Mouse (Mus musculus) heart, embryonic 14.5 days (tissue): ENCODE results near the gene Gm13697. TPM values are rescaled to one million over a fixed set of nuclear protein-coding genes. Genes with fewer than 3 reads are reported as not detected.
"Not testable (repeated sequence)": the region's sequence is repeated elsewhere in the genome, so short reads cannot be mapped to it uniquely, and the experiment has no call there.

Experiments
- ATAC-seq: fragments of 200-750 bp; cut with Nextera tagmentation; 2 replicates; pipeline ENCODE4 v1.8.0; 2017; ENCODE audit warnings: low read depth, moderate TSS enrichment; ENCODE audit not compliant: insufficient number of reproducible peaks, insufficient read depth, low FRiP score
- H3K27ac ChIP-seq, 2 experiments: fragments of 200-500 bp in 1 of 2; fragments of 300-500 bp in 1 of 2; sonication (generic) in 1 of 2; replicated peaks in 1 of 2; 2 replicates each; pipeline ENCODE4 v1.5.1; 2012 to 2014; ENCODE audit warnings: low read depth in 2 of 2, low read length in 2 of 2, control low read depth in 1 of 2, mild to moderate bottlenecking in 1 of 2, mixed read lengths in 1 of 2; ENCODE audit not compliant: control insufficient read depth in 1 of 2, insufficient read depth in 1 of 2
- H3K27me3 ChIP-seq: fragments of 300-500 bp; sonication (generic); 2 replicates; pipeline ENCODE4 v1.6.1; 2014; ENCODE audit warnings: mild to moderate bottlenecking, low read length, control low read depth; ENCODE audit not compliant: control insufficient read depth, insufficient read depth
- H3K36me3 ChIP-seq: fragments of 300-500 bp; sonication (generic); 2 replicates; pipeline ENCODE4 v1.6.1; 2014; ENCODE audit warnings: mild to moderate bottlenecking, control low read depth, low read length, mixed read lengths; ENCODE audit not compliant: control insufficient read depth, insufficient read depth
- H3K4me1 ChIP-seq, 2 experiments: fragments of 200-500 bp in 1 of 2; fragments of 300-500 bp in 1 of 2; sonication (generic) in 1 of 2; 2 replicates each; pipeline ENCODE4 v1.6.1; 2012 to 2014; ENCODE audit warnings: low read length in 2 of 2, control low read depth in 1 of 2, mixed read lengths in 1 of 2; ENCODE audit not compliant: control insufficient read depth in 2 of 2, insufficient read depth in 2 of 2
- H3K4me2 ChIP-seq: fragments of 300-500 bp; sonication (generic); 2 replicates; pipeline ENCODE4 v1.6.1; 2014; ENCODE audit warnings: mild to moderate bottlenecking, low read length
- H3K4me3 ChIP-seq, 2 experiments: fragments of 200-500 bp in 1 of 2; fragments of 300-500 bp in 1 of 2; sonication (generic) in 1 of 2; 2 replicates each; pipeline ENCODE4 v1.5.1; 2012 to 2014; ENCODE audit warnings: low read length in 2 of 2, mild to moderate bottlenecking in 2 of 2, control low read depth in 1 of 2, low read depth in 1 of 2, moderate library complexity in 1 of 2; ENCODE audit not compliant: control insufficient read depth in 1 of 2, insufficient read depth in 1 of 2
- H3K9ac ChIP-seq: fragments of 300-500 bp; sonication (generic); 2 replicates; pipeline ENCODE4 v1.6.1; 2014; ENCODE audit warnings: mild to moderate bottlenecking, low read length
- H3K9me3 ChIP-seq: fragments of 300-500 bp; sonication (generic); 2 replicates; pipeline ENCODE4 v1.6.1; 2016; ENCODE audit warnings: low read length, control low read depth; ENCODE audit not compliant: control insufficient read depth
- WGBS: fragments of 180-500 bp; shearing (Covaris S2); extraction: QIAGEN DNeasy Blood & Tissue Kit; methylation state at CpG from one replicate; pipeline ENCODE4 v1.1.7; 2014; 5-methylcytosine and 5-hydroxymethylcytosine counted together
- polyA plus RNA-seq: library from polyadenylated mRNA; unstranded; fragments of >200 nt; fragmentation: Nextera tagmentation; extraction: Ambion mirVana; gene quantifications from 2 replicates; pipeline ENCODE4 v1.2.1, GENCODE M21; 2014

Gene Gm13697
- polyA plus RNA-seq = not detected in 2 replicates

DNA sequence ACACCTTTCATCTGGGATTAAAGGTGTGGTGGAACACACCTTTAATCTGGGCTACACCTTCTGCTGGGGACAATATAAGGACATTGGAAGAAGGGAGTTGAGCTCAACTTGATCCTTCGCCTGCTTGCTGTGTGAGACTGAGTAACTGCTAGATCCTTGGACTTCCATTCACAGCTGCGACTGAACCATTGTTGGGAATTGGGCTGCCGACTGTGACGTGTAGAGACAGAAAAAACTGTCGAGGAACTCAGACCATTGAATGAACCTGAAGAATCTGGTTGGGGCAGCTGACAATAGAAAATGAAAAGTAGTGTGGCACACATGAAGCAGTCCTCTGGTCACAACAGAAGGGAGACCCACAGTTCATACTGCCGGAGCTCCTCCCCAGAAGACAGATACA is at the start of gene Gm13697:
Gm13697 (plus strand) TSS at position 301 of the 400 bp plus-strand sequence.
- not testable (repeated sequence) for H3K36me3 ChIP-seq, H3K27me3 ChIP-seq, H3K4me1 ChIP-seq, H3K4me3 ChIP-seq, H3K9ac ChIP-seq, ATAC-seq, H3K9me3 ChIP-seq, H3K27ac ChIP-seq, H3K4me2 ChIP-seq
- no CpG with 5 or more reads among the region's 6 CpGs for WGBS

DNA sequence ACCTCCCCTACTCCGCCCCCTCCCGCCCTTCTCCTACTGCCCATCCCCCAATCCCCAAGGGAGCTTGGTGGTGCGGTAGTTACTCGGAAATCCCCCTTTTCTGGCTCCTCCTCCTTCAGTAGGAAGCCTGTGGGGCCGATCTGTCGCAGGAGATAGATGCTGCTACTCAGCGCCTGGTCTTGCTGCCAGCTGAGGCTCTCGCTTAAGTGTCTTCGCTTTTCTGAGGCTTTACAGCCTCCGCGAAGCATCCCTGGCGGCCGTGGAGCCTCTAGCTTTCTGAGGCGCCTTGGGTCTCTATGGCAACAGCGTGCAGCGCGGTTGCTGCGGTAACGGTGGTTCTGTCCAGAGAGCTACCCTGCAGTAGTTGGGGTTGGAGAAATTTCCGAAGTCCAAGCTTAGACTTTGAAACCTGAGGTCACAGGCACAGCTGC is 43.6 kb upstream of the Gm13697 start, which contains the start of gene Zswim2:
Zswim2 (minus strand) TSS at position 298 of the 431 bp plus-strand sequence.
- Histone ChIP-seq H3K4me2 (peak within 1 kb of the TSS; percentile 59), H3K36me3 (no peaks in the 10 kb centered on the region), H3K4me3 (peak within 1 kb of the TSS; percentile 17 to 18; a peak in 1 of 4 replicates), H3K27me3 (no peaks in the 10 kb centered on the region), H3K9me3 (no peaks in the 10 kb centered on the region), H3K9ac (no peak within 1 kb of the TSS), H3K27ac (no peak within 1 kb of the TSS), H3K4me1 (peaks cover 3% of the 10 kb centered on the region in 2 experiments; a peak in 1 of 4 replicates)
- WGBS = under 1% methylated on average over 20 of the region's 20 CpGs
- ATAC-seq = 0 out of 2 replicates have a peak, but pooled peaks have one; percentile 50

DNA sequence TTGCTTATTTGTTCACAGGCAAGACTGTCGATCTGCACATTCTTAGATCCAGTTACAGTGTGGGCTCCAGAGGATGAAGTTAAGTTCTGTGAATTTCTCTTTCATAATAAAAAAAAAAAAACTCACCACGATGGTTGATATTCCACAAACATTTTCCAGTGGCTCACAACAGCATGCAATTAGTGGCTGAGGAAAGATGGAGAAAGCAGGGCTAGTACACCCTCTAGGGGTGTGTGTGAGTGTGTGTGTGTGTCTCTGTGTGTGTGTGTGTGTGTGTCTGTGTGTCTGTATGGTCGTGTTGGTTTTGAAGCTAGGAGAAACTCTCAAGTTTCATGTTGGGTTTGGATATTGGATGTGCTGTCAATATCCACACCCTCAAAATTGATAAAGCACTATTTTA is 43.2 kb upstream of the Gm13697 start:
- WGBS = 42% methylated on average over 3 of the region's 3 CpGs
- ATAC-seq = no peak

DNA sequence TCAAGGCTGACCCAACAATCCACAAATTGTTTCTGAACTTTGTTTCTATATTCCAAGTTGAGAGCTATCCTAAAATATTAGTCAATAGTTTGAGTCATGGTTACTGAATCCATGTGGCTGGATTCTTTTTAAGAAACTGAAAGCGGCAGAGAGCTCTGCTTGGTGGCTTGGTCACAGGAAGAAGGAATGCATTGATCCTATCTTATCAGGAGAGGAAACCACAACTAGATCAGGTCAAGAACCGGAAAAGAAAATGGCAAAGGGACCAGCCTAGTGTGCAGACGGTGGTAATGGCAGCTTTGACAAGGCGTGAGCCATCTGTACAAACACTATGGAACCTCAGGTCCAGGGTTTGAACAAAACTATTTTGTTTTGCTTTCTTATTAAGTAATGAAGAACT is 42.8 kb upstream of the Gm13697 start:
- H3K27ac ChIP-seq = no peak overlapping the region
- no peak overlapping the region for H3K9ac ChIP-seq
- H3K4me1 ChIP-seq = peaks cover 3% of the 10 kb centered on the region in 2 experiments; a peak in 1 of 4 replicates
- no peaks in the 10 kb centered on the region for H3K9me3 ChIP-seq
- H3K4me2 ChIP-seq = no peak overlapping the region
- no peak overlapping the region for H3K4me3 ChIP-seq
- WGBS = 40% methylated on average over 4 of the region's 4 CpGs
- no peaks in the 10 kb centered on the region for H3K36me3 ChIP-seq
- no peak for ATAC-seq
- no peaks in the 10 kb centered on the region for H3K27me3 ChIP-seq

More for the DNA sequence above, 43.2 kb upstream of the Gm13697 start:
- Histone ChIP-seq H3K9ac (no peak overlapping the region), H3K27ac (no peak overlapping the region), H3K4me1 (peaks cover 3% of the 10 kb centered on the region in 2 experiments; a peak in 1 of 4 replicates), H3K4me3 (0 out of 4 replicates have a peak overlapping the region, but pooled peaks of 1 of the 2 experiments have one; percentile 18), H3K4me2 (peak overlapping the region; percentile 59), H3K9me3 (no peaks in the 10 kb centered on the region), H3K27me3 (no peaks in the 10 kb centered on the region), H3K36me3 (no peaks in the 10 kb centered on the region)

DNA sequence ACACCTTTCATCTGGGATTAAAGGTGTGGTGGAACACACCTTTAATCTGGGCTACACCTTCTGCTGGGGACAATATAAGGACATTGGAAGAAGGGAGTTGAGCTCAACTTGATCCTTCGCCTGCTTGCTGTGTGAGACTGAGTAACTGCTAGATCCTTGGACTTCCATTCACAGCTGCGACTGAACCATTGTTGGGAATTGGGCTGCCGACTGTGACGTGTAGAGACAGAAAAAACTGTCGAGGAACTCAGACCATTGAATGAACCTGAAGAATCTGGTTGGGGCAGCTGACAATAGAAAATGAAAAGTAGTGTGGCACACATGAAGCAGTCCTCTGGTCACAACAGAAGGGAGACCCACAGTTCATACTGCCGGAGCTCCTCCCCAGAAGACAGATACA is 29.1 kb upstream of the Gm13697 start, which contains the start of gene Gm13698:
Gm13698 (plus strand) TSS at position 301 of the 400 bp plus-strand sequence.
- not testable (repeated sequence) for H3K4me1 ChIP-seq, H3K9me3 ChIP-seq, H3K4me2 ChIP-seq, ATAC-seq, H3K4me3 ChIP-seq, H3K27ac ChIP-seq, H3K9ac ChIP-seq, H3K27me3 ChIP-seq, H3K36me3 ChIP-seq
- WGBS = no CpG with 5 or more reads among the region's 6 CpGs

DNA sequence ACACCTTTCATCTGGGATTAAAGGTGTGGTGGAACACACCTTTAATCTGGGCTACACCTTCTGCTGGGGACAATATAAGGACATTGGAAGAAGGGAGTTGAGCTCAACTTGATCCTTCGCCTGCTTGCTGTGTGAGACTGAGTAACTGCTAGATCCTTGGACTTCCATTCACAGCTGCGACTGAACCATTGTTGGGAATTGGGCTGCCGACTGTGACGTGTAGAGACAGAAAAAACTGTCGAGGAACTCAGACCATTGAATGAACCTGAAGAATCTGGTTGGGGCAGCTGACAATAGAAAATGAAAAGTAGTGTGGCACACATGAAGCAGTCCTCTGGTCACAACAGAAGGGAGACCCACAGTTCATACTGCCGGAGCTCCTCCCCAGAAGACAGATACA is 23.3 kb upstream of the Gm13697 start, which contains the start of gene Gm13693:
Gm13693 (plus strand) TSS at position 301 of the 400 bp plus-strand sequence.
- WGBS = no CpG with 5 or more reads among the region's 6 CpGs

DNA sequence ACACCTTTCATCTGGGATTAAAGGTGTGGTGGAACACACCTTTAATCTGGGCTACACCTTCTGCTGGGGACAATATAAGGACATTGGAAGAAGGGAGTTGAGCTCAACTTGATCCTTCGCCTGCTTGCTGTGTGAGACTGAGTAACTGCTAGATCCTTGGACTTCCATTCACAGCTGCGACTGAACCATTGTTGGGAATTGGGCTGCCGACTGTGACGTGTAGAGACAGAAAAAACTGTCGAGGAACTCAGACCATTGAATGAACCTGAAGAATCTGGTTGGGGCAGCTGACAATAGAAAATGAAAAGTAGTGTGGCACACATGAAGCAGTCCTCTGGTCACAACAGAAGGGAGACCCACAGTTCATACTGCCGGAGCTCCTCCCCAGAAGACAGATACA is 17.5 kb upstream of the Gm13697 start, which contains the start of gene Gm13695:
Gm13695 (plus strand) TSS at position 301 of the 400 bp plus-strand sequence.
- no CpG with 5 or more reads among the region's 6 CpGs for WGBS
- H3K4me2 ChIP-seq, H3K4me3 ChIP-seq, H3K27ac ChIP-seq, H3K9me3 ChIP-seq, H3K36me3 ChIP-seq, H3K9ac ChIP-seq, H3K27me3 ChIP-seq, H3K4me1 ChIP-seq, ATAC-seq: not testable (repeated sequence)

More for the DNA sequence above, 23.3 kb upstream of the Gm13697 start, which contains the start of gene Gm13693:
- H3K9me3 ChIP-seq, ATAC-seq, H3K4me2 ChIP-seq, H3K36me3 ChIP-seq, H3K4me3 ChIP-seq, H3K9ac ChIP-seq, H3K27me3 ChIP-seq, H3K27ac ChIP-seq, H3K4me1 ChIP-seq: not testable (repeated sequence)

DNA sequence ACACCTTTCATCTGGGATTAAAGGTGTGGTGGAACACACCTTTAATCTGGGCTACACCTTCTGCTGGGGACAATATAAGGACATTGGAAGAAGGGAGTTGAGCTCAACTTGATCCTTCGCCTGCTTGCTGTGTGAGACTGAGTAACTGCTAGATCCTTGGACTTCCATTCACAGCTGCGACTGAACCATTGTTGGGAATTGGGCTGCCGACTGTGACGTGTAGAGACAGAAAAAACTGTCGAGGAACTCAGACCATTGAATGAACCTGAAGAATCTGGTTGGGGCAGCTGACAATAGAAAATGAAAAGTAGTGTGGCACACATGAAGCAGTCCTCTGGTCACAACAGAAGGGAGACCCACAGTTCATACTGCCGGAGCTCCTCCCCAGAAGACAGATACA is 11.7 kb upstream of the Gm13697 start, which contains the start of gene Gm13696:
Gm13696 (plus strand) TSS at position 301 of the 400 bp plus-strand sequence.
- H3K36me3 ChIP-seq, H3K27ac ChIP-seq, H3K9me3 ChIP-seq, H3K27me3 ChIP-seq, H3K4me3 ChIP-seq, H3K4me1 ChIP-seq, H3K4me2 ChIP-seq, H3K9ac ChIP-seq, ATAC-seq: not testable (repeated sequence)
- no CpG with 5 or more reads among the region's 6 CpGs for WGBS
